20 mouse cellular contexts compared by ENCODE assay signal in genomic region chr4:26766235-26767228, GRCm38 (mm10).
DNase-seq lines count a peak whose midpoint lies in the region; ATAC-seq and TF ChIP-seq lines count a peak whose summit lies in the region.
"Had no signal": no experiment of that assay in that cellular context is flagged by ENCODE, and none has a peak within 500 bp of the region (broad histone marks: within the 10 kb centered on the region; RNA-seq: fewer than 3 reads in every experiment).

No protein-coding gene starts in this region.

- no peak overlapping the region for H3K9ac ChIP-seq in forebrain, embryonic 16.5 days (replicated peaks; ENCODE audit: low read depth, low read length)
- H3K9ac ChIP-seq in midbrain, embryonic 11.5 days (ENCODE audit: low read length), result no peak overlapping the region
- H3K9ac ChIP-seq in stomach, postnatal 0 days (ENCODE audit: low read length), result no peak overlapping the region
- no peak overlapping the region for H3K9ac ChIP-seq in kidney, embryonic 15.5 days
- H3K9ac ChIP-seq: heart, embryonic 12.5 days; limb, embryonic 12.5 days; lung, embryonic 15.5 days; stomach, embryonic 15.5 days had no signal

- H3K27ac ChIP-seq in forebrain, embryonic 16.5 days (ENCODE audit: low read length), result no peak overlapping the region
- H3K27ac ChIP-seq in midbrain, embryonic 11.5 days (ENCODE audit: low read depth, low read length), result no peak overlapping the region
- no peak overlapping the region for H3K27ac ChIP-seq in stomach, postnatal 0 days (replicated peaks)
- H3K27ac ChIP-seq in kidney, embryonic 15.5 days, result no peak overlapping the region
- H3K27ac ChIP-seq: kidney, postnatal 0 days; limb, embryonic 12.5 days; lung, embryonic 15.5 days; stomach, embryonic 15.5 days had no signal

- ATAC-seq in forebrain, embryonic 16.5 days, result no peak
- peak; percentile 91 for ATAC-seq in midbrain, embryonic 11.5 days (ENCODE audit: low FRiP score)
- ATAC-seq in stomach, postnatal 0 days (ENCODE audit: low FRiP score, low TSS enrichment), result no peak
- no peak for ATAC-seq in kidney, embryonic 15.5 days (replicated peaks; ENCODE audit: low FRiP score)
- ATAC-seq in cerebellum, adult (ENCODE audit: insufficient number of reproducible peaks, low FRiP score, low TSS enrichment), result no peak
- ATAC-seq: inflammation-experienced regulatory T-cells, adult 6 months had no signal

- H3K4me1 ChIP-seq in forebrain, embryonic 16.5 days (replicated peaks; ENCODE audit: control insufficient read depth, insufficient read depth, low read length), result peaks cover 3% of the 10 kb centered on the region
- H3K4me1 ChIP-seq in midbrain, embryonic 11.5 days (ENCODE audit: control insufficient read depth, insufficient read depth, low read length), result no peaks in the 10 kb centered on the region; the same call in 1 of the 2 replicates
- H3K4me1 ChIP-seq in stomach, postnatal 0 days (replicated peaks; ENCODE audit: control insufficient read depth, insufficient read depth), result no peaks in the 10 kb centered on the region
- no peaks in the 10 kb centered on the region for H3K4me1 ChIP-seq in kidney, embryonic 15.5 days
- H3K4me1 ChIP-seq: heart, embryonic 12.5 days; limb, embryonic 12.5 days; lung, embryonic 15.5 days; megakaryocyte, embryonic 14.5 days; stomach, embryonic 15.5 days had no signal

- no peak for TF ChIP-seq CTCF in stomach, postnatal 0 days (IDR thresholded peaks at IDR 0.05; ENCODE audit: low read depth)

- no peak for TF ChIP-seq EP300 in stomach, postnatal 0 days (optimal IDR thresholded peaks at IDR 0.05)

- WGBS in forebrain, embryonic 16.5 days, result 23% methylated on average over 16 of the region's 16 CpGs
- WGBS in midbrain, embryonic 11.5 days, result 23% methylated on average over 16 of the region's 16 CpGs
- WGBS in stomach, postnatal 0 days, result 43% methylated on average over 16 of the region's 16 CpGs
- 58% methylated on average over 16 of the region's 16 CpGs for WGBS in kidney, embryonic 15.5 days

- no peaks in the 10 kb centered on the region for H3K9me3 ChIP-seq in forebrain, embryonic 16.5 days (ENCODE audit: control insufficient read depth, low read length)
- H3K9me3 ChIP-seq in midbrain, embryonic 11.5 days (ENCODE audit: control insufficient read depth, low read length), result no peaks in the 10 kb centered on the region
- H3K9me3 ChIP-seq in stomach, postnatal 0 days (ENCODE audit: control insufficient read depth, low read length), result no peaks in the 10 kb centered on the region
- no peaks in the 10 kb centered on the region for H3K9me3 ChIP-seq in kidney, embryonic 15.5 days (replicated peaks)
- H3K9me3 ChIP-seq: heart, embryonic 12.5 days; limb, embryonic 12.5 days; lung, embryonic 15.5 days; megakaryocyte, embryonic 14.5 days; stomach, embryonic 15.5 days had no signal

- DNase-seq in retina, postnatal 1 day, result peak; percentile 9
- DNase-seq in retina, embryonic 14.5 days (ENCODE audit: low spot score), result no peak
- peak; percentile 92 for DNase-seq in midbrain, embryonic 11.5 days (ENCODE audit: low spot score, missing footprints)
- DNase-seq in stomach, postnatal 0 days (ENCODE audit: low spot score), result no peak
- DNase-seq in kidney, postnatal 36 days, result no peak
- DNase-seq: cerebellum, adult 9-10 months; gastrocnemius, postnatal 14 days; layer of hippocampus, postnatal 36 days; right cerebral cortex, postnatal 4 days; thymus, postnatal 4 days had no signal

- H3K4me2 ChIP-seq in forebrain, embryonic 16.5 days (ENCODE audit: low read length), result peak overlapping the region; percentile 11; the same call in 1 of the 2 replicates
- peak overlapping the region; percentile 16; the same call in 1 of the 2 replicates for H3K4me2 ChIP-seq in midbrain, embryonic 11.5 days
- no peak overlapping the region for H3K4me2 ChIP-seq in stomach, postnatal 0 days (replicated peaks; ENCODE audit: low read depth)
- no peak overlapping the region for H3K4me2 ChIP-seq in kidney, embryonic 15.5 days
- H3K4me2 ChIP-seq: heart, embryonic 12.5 days; limb, embryonic 12.5 days; lung, embryonic 15.5 days; stomach, embryonic 15.5 days had no signal

- H3K4me3 ChIP-seq in forebrain, embryonic 16.5 days (replicated peaks; ENCODE audit: low read length), result no peak overlapping the region
- H3K4me3 ChIP-seq in midbrain, embryonic 11.5 days (ENCODE audit: low read depth, low read length), result no peak overlapping the region
- H3K4me3 ChIP-seq in stomach, postnatal 0 days (ENCODE audit: low read depth, low read length), result no peak overlapping the region
- H3K4me3 ChIP-seq in kidney, embryonic 15.5 days (replicated peaks), result no peak overlapping the region
- H3K4me3 ChIP-seq: heart, embryonic 12.5 days; limb, embryonic 12.5 days; lung, embryonic 15.5 days; megakaryocyte, embryonic 14.5 days; stomach, embryonic 15.5 days had no signal

- H3K36me3 ChIP-seq in forebrain, embryonic 16.5 days (ENCODE audit: control insufficient read depth, insufficient read depth), result no peaks in the 10 kb centered on the region
- no peaks in the 10 kb centered on the region for H3K36me3 ChIP-seq in midbrain, embryonic 11.5 days (ENCODE audit: control insufficient read depth, insufficient read depth, low read length)
- H3K36me3 ChIP-seq in stomach, postnatal 0 days (ENCODE audit: control insufficient read depth, insufficient read depth, low read length), result no peaks in the 10 kb centered on the region
- H3K36me3 ChIP-seq in kidney, embryonic 15.5 days, result no peaks in the 10 kb centered on the region
- H3K36me3 ChIP-seq: heart, embryonic 12.5 days; limb, embryonic 12.5 days; lung, embryonic 15.5 days; stomach, embryonic 15.5 days had no signal

- H3K27me3 ChIP-seq in forebrain, embryonic 16.5 days (replicated peaks; ENCODE audit: control insufficient read depth, insufficient read depth, low read length), result no peaks in the 10 kb centered on the region
- peaks cover 44% of the 10 kb centered on the region for H3K27me3 ChIP-seq in midbrain, embryonic 11.5 days (ENCODE audit: control insufficient read depth, insufficient read depth, low read length)
- no peaks in the 10 kb centered on the region for H3K27me3 ChIP-seq in stomach, postnatal 0 days (ENCODE audit: control insufficient read depth, insufficient read depth, low read length)
- no peaks in the 10 kb centered on the region for H3K27me3 ChIP-seq in kidney, embryonic 15.5 days
- H3K27me3 ChIP-seq: heart, embryonic 12.5 days; limb, embryonic 12.5 days; lung, embryonic 15.5 days; megakaryocyte, embryonic 14.5 days; stomach, embryonic 15.5 days had no signal

Comparison
In these comparisons a context has a peak if more than half of its experiments do, and no peak if none do; other contexts are left out.
1. DNase-seq: peak in retina, postnatal 1 day (single experiment) and midbrain, embryonic 11.5 days (single experiment); none in retina, embryonic 14.5 days (single experiment), stomach, postnatal 0 days (single experiment) and kidney, postnatal 36 days (0 of 2).
2. H3K4me2 ChIP-seq: peak in forebrain, embryonic 16.5 days (single experiment) and midbrain, embryonic 11.5 days (single experiment); none in stomach, postnatal 0 days (single experiment) and kidney, embryonic 15.5 days (single experiment).